Mouse (Mus musculus) spleen, adult 2 months (tissue): ENCODE measurements at regions not wholly inside any gene's neighbourhood (a gene's known extent, or its start where the extent isn't known, plus 50 kb on each side); places are given as distances from the start of the nearest gene placed in this dataset.
A peak's percentile ranks its signal among the peaks of the same experiment; 100 is the strongest.

Experiments used
- CTCF ChIP-seq: fragments of 200-500 bp; IDR thresholded peaks from 2 replicates; pipeline ENCODE4 v1.5.1; 2011; ENCODE audit warnings: mild to moderate bottlenecking, inconsistent platforms; ENCODE audit not compliant: insufficient read depth, insufficient read length, insufficient replicate concordance; ENCODE audit errors: extremely low read depth
- POLR2A ChIP-seq: fragments of 200-500 bp; IDR thresholded peaks from 2 replicates; pipeline ENCODE4 v1.6.1; 2011; ENCODE audit warnings: low read depth, low read length, inconsistent platforms

GRCm38 (mm10) chr1:187452189-187452588 is 156.4 kb upstream of the Esrrg start:
- peak; percentile 32; the same call in 1 of the 2 replicates for TF ChIP-seq CTCF
- TF ChIP-seq POLR2A = no peak
